Mouse (Mus musculus): ENCODE results near the gene Tcf19.

DNA sequence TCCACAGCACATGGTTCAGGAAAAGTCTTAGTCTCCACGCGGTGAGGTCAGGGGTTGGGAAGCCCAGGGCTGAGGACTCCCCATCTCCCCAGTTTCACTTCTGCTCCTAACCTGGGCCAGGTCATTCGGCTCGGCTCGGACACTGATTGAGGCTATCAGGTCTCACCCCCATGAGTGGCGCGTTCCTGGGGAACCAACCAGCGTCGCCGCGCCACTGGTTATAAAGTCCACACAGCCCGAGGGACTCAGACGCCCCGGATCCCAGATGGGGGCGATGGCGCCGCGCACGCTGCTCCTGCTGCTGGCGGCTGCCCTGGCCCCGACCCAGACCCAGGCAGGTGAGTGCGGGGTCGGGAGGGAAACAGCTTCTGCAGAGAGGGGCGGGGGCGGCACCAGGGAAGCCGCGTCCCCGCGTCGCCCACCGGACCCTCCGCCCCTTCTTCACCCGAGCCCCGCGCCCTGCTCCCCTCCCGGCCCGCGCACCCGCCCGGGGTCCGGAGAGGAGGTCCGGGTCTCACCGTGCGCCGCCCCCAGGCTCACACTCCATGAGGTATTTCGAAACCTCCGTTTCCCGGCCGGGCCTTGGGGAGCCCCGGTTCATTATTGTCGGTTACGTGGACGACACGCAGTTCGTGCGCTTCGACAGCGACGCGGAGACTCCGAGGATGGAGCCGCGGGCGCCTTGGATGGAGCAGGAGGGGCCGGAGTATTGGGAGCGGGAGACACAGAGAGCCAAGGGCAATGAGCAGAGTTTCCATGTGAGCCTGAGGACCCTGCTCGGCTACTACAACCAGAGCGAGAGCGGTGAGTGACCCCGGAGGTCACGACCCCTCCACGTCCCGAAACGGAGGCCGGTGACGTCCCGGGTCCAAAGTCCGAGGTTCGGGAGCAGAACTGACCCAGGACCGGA, 46.5 kb downstream of the Tcf19 start, which contains the start of gene H2-Q10:
- TF ChIP-seq CTCF (IDR thresholded peaks at IDR 0.05; ENCODE audit: borderline replicate concordance, extremely low read depth, insufficient read depth, insufficient read length) (no peak), POLR2A (IDR thresholded peaks at IDR 0.05; ENCODE audit: borderline replicate concordance, extremely low read depth, insufficient read depth, insufficient read length, poor library complexity, severe bottlenecking) (no peak)
